Mouse (Mus musculus) gastrocnemius, postnatal 10 days (tissue): Measurements from ENCODE around the gene Pcdh15. TPM values are rescaled to one million over a fixed set of nuclear protein-coding genes. Genes with fewer than 3 reads are reported as not detected.

Experiments
- DNase-seq: peaks from one replicate; pipeline ENCODE4 v3.0.0; 2021; ENCODE audit warnings: mixed read lengths
- total RNA-seq, 2 experiments: library from RNA; stranded (reverse); gene quantifications; 2 replicates each; pipeline ENCODE4 v1.2.3; 2021

The Pcdh15 gene
- total RNA-seq, 2 experiments from 2014 or later = 0.14 to 0.41 TPM

- DNase-seq = no peak
Measured at GRCm38 (mm10) chr10:74579924-74580323, 1480.8 kb downstream of the Pcdh15 start.

GRCm38 (mm10) chr10:74591799-74592198 lies 1492.7 kb downstream of the Pcdh15 start:
- DNase-seq = no peak

GRCm38 (mm10) chr10:74607683-74608082 lies 1508.5 kb downstream of the Pcdh15 start:
- DNase-seq = no peak

GRCm38 (mm10) chr10:74621837-74622236 lies 1522.7 kb downstream of the Pcdh15 start:
- no peak for DNase-seq

GRCm38 (mm10) chr10:74625715-74626114 lies 1526.6 kb downstream of the Pcdh15 start:
- no peak for DNase-seq

GRCm38 (mm10) chr10:74626596-74626995 lies 1527.5 kb downstream of the Pcdh15 start:
- no peak for DNase-seq

GRCm38 (mm10) chr10:74631314-74631713 lies 1532.2 kb downstream of the Pcdh15 start:
- no peak for DNase-seq

- no peak for DNase-seq
Measured at GRCm38 (mm10) chr10:74637040-74637439, 1537.9 kb downstream of the Pcdh15 start.

- DNase-seq = no peak
Measured at GRCm38 (mm10) chr10:74642125-74642524, 1543.0 kb downstream of the Pcdh15 start.

GRCm38 (mm10) chr10:74663171-74663570 lies 1564.0 kb downstream of the Pcdh15 start:
- DNase-seq = no peak

GRCm38 (mm10) chr10:74680016-74680491 lies 1580.9 kb downstream of the Pcdh15 start:
- DNase-seq = no peak

- DNase-seq = no peak
Measured at GRCm38 (mm10) chr10:74680559-74680958, 1581.4 kb downstream of the Pcdh15 start.
